Mouse (Mus musculus): ENCODE measurements at regions not wholly inside any gene's neighbourhood (a gene's known extent, or its start where the extent isn't known, plus 50 kb on each side); places are given as distances from the start of the nearest gene placed in this dataset.

- Histone ChIP-seq H3K9me3 (replicated peaks) (no peaks in the 10 kb centered on the region), H3K4me3 (no peak overlapping the region), H3K36me3 (no peaks in the 10 kb centered on the region), H3K27ac (peak overlapping the region; percentile 27; the same call in 1 of the 2 replicates), H3K4me1 (peaks cover 34% of the 10 kb centered on the region), H3K27me3 (ENCODE audit: low read depth, poor library complexity, severe bottlenecking) (no peaks in the 10 kb centered on the region)
- 95% methylated on average over 6 of the region's 6 CpGs for WGBS
- no peak for DNase-seq (ENCODE audit: low spot score)
These were observed 118.3 kb upstream of the Ldb2 start for GRCm38 (mm10) chr5:44917816-44918213.

DNA sequence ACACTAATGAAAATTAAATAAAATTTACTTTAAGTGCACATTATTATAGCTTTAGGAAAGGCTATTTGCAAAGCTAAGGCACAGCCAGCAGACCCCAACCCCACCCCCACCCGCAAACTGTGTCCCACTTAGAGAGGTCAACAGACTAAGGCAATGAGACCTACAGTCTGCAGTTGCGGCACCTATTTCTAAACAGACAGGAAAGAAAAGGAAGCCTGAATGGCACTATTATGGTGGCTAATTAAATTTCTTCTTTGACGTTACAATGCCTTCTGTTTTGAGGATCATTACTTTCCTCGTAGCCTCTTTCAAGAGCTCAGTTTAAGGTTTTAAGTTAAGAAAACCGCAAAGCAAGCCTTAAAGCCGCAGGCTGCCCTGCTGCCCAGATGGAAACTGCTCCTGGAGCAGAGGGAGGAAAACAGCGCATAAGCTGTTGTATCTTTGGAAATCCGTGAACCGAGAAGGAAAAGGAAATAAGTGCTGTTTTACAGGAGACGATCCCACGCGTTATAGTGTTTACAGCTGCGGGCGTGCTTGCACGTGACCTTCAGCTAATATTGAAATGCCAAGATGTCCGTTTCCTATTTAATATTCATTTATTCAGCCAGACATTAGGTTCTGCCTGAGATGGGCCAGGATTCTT is 117.8 kb upstream of the Ldb2 start:
- Histone ChIP-seq H3K4me3 (no peak overlapping the region), H3K4me1 (peaks cover 30% of the 10 kb centered on the region), H3K9me3 (replicated peaks) (no peaks in the 10 kb centered on the region), H3K27me3 (ENCODE audit: low read depth, poor library complexity, severe bottlenecking) (no peaks in the 10 kb centered on the region), H3K27ac (peak overlapping the region; percentile 77), H3K36me3 (no peaks in the 10 kb centered on the region)
- WGBS, result 63% methylated on average over 16 of the region's 16 CpGs
- DNase-seq (ENCODE audit: low spot score), result no peak

- Histone ChIP-seq H3K4me1 (no peaks in the 10 kb centered on the region), H3K9me3 (replicated peaks) (no peaks in the 10 kb centered on the region), H3K4me3 (no peak overlapping the region), H3K36me3 (no peaks in the 10 kb centered on the region), H3K27me3 (ENCODE audit: low read depth, poor library complexity, severe bottlenecking) (no peaks in the 10 kb centered on the region), H3K27ac (no peak overlapping the region)
- DNase-seq (ENCODE audit: low spot score), result no peak
- 85% methylated on average over 6 of the region's 6 CpGs for whole genome bisulfite sequencing
These were observed 103.1 kb upstream of the Ldb2 start for GRCm38 (mm10) chr5:44902541-44902940.

DNA sequence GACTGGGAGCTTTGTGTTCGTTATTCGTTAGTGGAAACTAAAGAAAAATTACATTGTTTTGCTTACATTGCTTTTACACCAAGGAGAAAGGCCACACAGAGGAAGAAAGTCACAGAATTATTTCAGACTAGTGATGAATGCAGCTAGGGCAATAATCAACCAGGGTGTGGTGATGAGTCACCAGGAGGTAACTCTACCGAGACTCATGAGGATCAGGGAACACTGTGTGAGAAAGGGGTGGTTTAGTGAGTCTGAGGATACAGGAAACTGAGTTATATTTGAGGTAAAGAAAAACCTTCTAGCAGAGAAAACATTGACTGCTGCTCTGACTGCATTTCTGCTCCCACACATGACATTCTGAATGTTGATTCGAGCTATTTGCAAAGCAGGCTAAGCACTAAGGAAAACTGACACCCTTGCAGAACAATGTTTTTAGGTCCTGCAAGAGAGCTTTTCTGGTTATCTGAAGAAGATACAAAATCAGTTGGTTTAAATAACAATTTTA is 87.1 kb upstream of the Ldb2 start:
- Histone ChIP-seq H3K27me3 (ENCODE audit: low read depth, poor library complexity, severe bottlenecking) (no peaks in the 10 kb centered on the region), H3K4me1 (no peaks in the 10 kb centered on the region), H3K27ac (no peak overlapping the region), H3K9me3 (replicated peaks) (no peaks in the 10 kb centered on the region), H3K36me3 (no peaks in the 10 kb centered on the region), H3K4me3 (no peak overlapping the region)
- 80% methylated on average over 4 of the region's 4 CpGs for WGBS
- DNase-seq (ENCODE audit: low spot score), result no peak

GRCm38 (mm10) chr5:44876946-44877345 is 77.5 kb upstream of the Ldb2 start:
- H3K9me3 ChIP-seq (replicated peaks), result no peaks in the 10 kb centered on the region
- H3K36me3 ChIP-seq, result no peaks in the 10 kb centered on the region
- no peak overlapping the region for H3K4me3 ChIP-seq
- 0 out of 2 replicates have a peak, but pooled peaks cover 4% of the 10 kb centered on the region for H3K4me1 ChIP-seq
- WGBS, result 83% methylated on average over 3 of the region's 3 CpGs
- DNase-seq (ENCODE audit: low spot score), result no peak
- no peak overlapping the region for H3K27ac ChIP-seq
- no peaks in the 10 kb centered on the region for H3K27me3 ChIP-seq (ENCODE audit: low read depth, poor library complexity, severe bottlenecking)

DNA sequence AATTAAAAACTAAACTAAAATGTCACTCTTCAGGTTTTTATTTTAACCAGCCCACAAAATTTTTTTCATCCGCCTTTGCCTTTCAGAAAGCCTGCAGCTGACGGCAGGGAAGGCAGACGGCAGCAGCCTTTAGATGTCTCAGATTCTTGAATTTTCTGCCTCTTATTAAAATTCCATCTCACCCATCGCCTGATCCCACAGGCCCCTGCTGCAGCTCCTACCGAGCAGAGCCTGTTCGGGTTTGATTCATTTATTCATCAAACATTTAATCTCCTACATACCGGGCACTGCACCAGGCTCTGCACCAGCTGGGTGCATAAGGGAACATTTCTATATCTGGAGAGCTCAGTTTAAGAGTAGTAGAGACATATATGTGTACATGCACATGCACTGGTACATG is 72.8 kb upstream of the Ldb2 start:
- WGBS, result 77% methylated on average over 7 of the region's 7 CpGs
- DNase-seq (ENCODE audit: low spot score), result no peak

DNA sequence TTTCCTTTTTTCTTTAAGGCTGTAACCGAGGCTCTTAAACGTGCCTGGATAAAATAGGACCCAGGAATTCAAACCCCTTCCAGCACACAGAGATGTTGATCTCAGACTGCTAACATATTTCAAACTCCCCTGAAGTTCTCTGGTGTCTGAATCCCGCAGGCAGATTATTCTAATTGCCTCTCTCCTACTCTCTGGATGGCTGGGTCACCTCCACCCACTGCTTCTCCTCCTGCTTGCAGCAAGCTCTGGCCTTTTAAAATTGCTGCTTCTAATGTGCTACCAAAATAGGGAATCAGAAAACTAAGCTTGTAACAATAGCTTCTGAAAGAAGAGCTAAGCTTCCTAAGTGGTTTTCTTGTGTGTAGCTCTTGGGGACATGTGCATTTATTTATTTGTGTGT is 64.4 kb upstream of the Ldb2 start:
- no peak for DNase-seq (ENCODE audit: low spot score)
- Histone ChIP-seq H3K4me1 (peaks cover 1% of the 10 kb centered on the region), H3K4me3 (no peak overlapping the region), H3K36me3 (no peaks in the 10 kb centered on the region), H3K27me3 (ENCODE audit: low read depth, poor library complexity, severe bottlenecking) (no peaks in the 10 kb centered on the region), H3K9me3 (replicated peaks) (no peaks in the 10 kb centered on the region), H3K27ac (no peak overlapping the region)
- WGBS, result 47% methylated on average over 3 of the region's 3 CpGs

More for the DNA sequence above, 72.8 kb upstream of the Ldb2 start:
- no peaks in the 10 kb centered on the region for H3K36me3 ChIP-seq
- H3K9me3 ChIP-seq (replicated peaks), result no peaks in the 10 kb centered on the region
- no peak overlapping the region for H3K27ac ChIP-seq
- H3K4me1 ChIP-seq, result peaks cover 21% of the 10 kb centered on the region
- H3K4me3 ChIP-seq, result no peak overlapping the region
- no peaks in the 10 kb centered on the region for H3K27me3 ChIP-seq (ENCODE audit: low read depth, poor library complexity, severe bottlenecking)

DNA sequence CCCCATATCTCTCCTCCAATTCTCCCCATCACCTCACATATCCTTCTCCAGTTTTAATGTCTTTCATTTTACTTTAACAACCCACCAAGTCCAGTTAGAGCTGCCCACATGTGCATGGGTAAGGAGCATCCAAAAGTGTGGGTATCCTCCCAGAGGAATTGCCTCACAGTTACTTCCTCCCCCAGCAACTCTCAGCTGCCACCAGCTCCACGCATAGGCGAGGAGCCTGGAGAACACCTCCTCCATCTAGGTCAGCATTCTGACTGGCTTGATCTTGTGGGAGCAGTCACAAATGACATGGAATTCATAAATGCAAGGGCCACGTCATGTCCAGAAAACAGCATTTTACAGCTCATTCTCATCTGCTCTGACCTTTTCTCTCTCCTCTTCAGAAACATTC is 63.9 kb upstream of the Ldb2 start:
- Histone ChIP-seq H3K4me1 (no peaks in the 10 kb centered on the region; the same call in 1 of the 2 replicates), H3K36me3 (no peaks in the 10 kb centered on the region)

GRCm38 (mm10) chr5:44854189-44854588 is 54.7 kb upstream of the Ldb2 start:
- Histone ChIP-seq H3K9me3 (replicated peaks) (no peaks in the 10 kb centered on the region), H3K27ac (no peak overlapping the region), H3K4me3 (no peak overlapping the region), H3K4me1 (no peaks in the 10 kb centered on the region), H3K36me3 (no peaks in the 10 kb centered on the region), H3K27me3 (ENCODE audit: low read depth, poor library complexity, severe bottlenecking) (no peaks in the 10 kb centered on the region)
- WGBS, result 89% methylated on average over 4 of the region's 4 CpGs
- DNase-seq (ENCODE audit: low spot score), result no peak

More for the DNA sequence above, 63.9 kb upstream of the Ldb2 start:
- WGBS, result 75% methylated on average over 3 of the region's 3 CpGs
- Histone ChIP-seq H3K9me3 (replicated peaks) (no peaks in the 10 kb centered on the region), H3K27ac (no peak overlapping the region), H3K4me3 (no peak overlapping the region), H3K27me3 (ENCODE audit: low read depth, poor library complexity, severe bottlenecking) (no peaks in the 10 kb centered on the region)
- no peak for DNase-seq (ENCODE audit: low spot score)
